Mouse (Mus musculus): ENCODE measurements at regions not wholly inside any gene's neighbourhood (a gene's known extent, or its start where the extent isn't known, plus 50 kb on each side); places are given as distances from the start of the nearest gene placed in this dataset.

GRCm38 (mm10) chr1:75937331-75937730 is 391.3 kb downstream of the Slc4a3 start:
- TF ChIP-seq CTCF (conservative IDR thresholded peaks at IDR 0.05; ENCODE audit: low read length) (no peak), NANOG (IDR thresholded peaks at IDR 0.05; ENCODE audit: borderline replicate concordance, low read length) (no peak), POU5F1 (IDR thresholded peaks at IDR 0.05; ENCODE audit: borderline replicate concordance, low read length) (no peak)
